Mouse (Mus musculus): ENCODE data around the gene Actn2.

GRCm38 (mm10) chr13:12297777-12298176 lies 42.8 kb downstream of the Actn2 start:
- no peak for TF ChIP-seq POLR2A (IDR thresholded peaks at IDR 0.05; ENCODE audit: insufficient read depth, low read depth, low read length)
- TF ChIP-seq CTCF (IDR thresholded peaks at IDR 0.05; ENCODE audit: insufficient read depth, low read depth, low read length): no peak
